Mouse (Mus musculus) G1E (cell line): ENCODE measurements around the gene Tsfm. TPM values are rescaled to one million over a fixed set of nuclear protein-coding genes. Genes with fewer than 3 reads are reported as not detected.

Experiments
- ATAC-seq: 2 replicates; pipeline ENCODE4 v1.8.0; 2016; ENCODE audit warnings: mild to moderate bottlenecking; ENCODE audit not compliant: insufficient number of reproducible peaks, poor library complexity, low FRiP score, severe bottlenecking; ENCODE audit errors: extremely low read depth
- DNase-seq: peaks from one replicate; pipeline ENCODE4 v3.0.0; 2012; ENCODE audit warnings: low spot score
- H3K27me3 ChIP-seq: 2 replicates; pipeline ENCODE4 v1.6.1; 2012; ENCODE audit warnings: mild to moderate bottlenecking, low read length, inconsistent platforms; ENCODE audit not compliant: insufficient read depth
- H3K36me3 ChIP-seq: replicated peaks from 2 replicates; pipeline ENCODE3; 2012; ENCODE audit warnings: mild to moderate bottlenecking, inconsistent platforms
- H3K4me1 ChIP-seq: 2 replicates; pipeline ENCODE4 v1.6.1; 2012; ENCODE audit warnings: low read depth, low read length, inconsistent platforms, mixed read lengths; ENCODE audit not compliant: insufficient read depth
- H3K4me3 ChIP-seq: 2 replicates; pipeline ENCODE4 v1.5.1; 2012; ENCODE audit warnings: low read depth, mild to moderate bottlenecking, inconsistent platforms, low read length, moderate library complexity, mixed read lengths
- H3K9me3 ChIP-seq: replicated peaks from 2 replicates; pipeline ENCODE4 v1.6.1; 2012; ENCODE audit warnings: inconsistent platforms
- CTCF ChIP-seq: IDR thresholded peaks from 2 replicates; pipeline ENCODE4 v1.5.1; 2012; ENCODE audit warnings: low read depth, low read length, inconsistent platforms, mixed read lengths
- GATA1 ChIP-seq: IDR thresholded peaks from 2 replicates; pipeline ENCODE4 v1.6.1; 2012; ENCODE audit warnings: borderline replicate concordance, low read length, inconsistent platforms, mixed read lengths
- GATA2 ChIP-seq: IDR thresholded peaks from 2 replicates; pipeline ENCODE4 v1.6.1; 2012; ENCODE audit warnings: low read depth, low read length, inconsistent platforms, borderline replicate concordance
- POLR2AphosphoS5 ChIP-seq: IDR thresholded peaks from 2 replicates; pipeline ENCODE4 v1.6.1; 2012; ENCODE audit warnings: low read depth, low read length, inconsistent platforms; ENCODE audit not compliant: insufficient replicate concordance
- TAL1 ChIP-seq: conservative IDR thresholded peaks from 2 replicates; pipeline ENCODE4 v1.6.1; 2012; ENCODE audit warnings: low read depth, low read length, inconsistent platforms, mixed read lengths
- polyA plus RNA-seq: library from polyadenylated mRNA; stranded (reverse); fragments of >175 nt; gene quantifications from 2 replicates; pipeline ENCODE4 v1.2.3, GENCODE M21; 2012
- total RNA-seq, 2 experiments: library from RNA; stranded (forward) in 1 of 2; stranded (reverse) in 1 of 2; fragments of 200-1000 nt in 1 of 2; fragments of >200 nt in 1 of 2; fragmentation: Nextera tagmentation in 1 of 2; gene quantifications; 2 replicates each; pipeline ENCODE4 v1.2.3; 2014 to 2017

Gene Tsfm
- total and polyA plus RNA-seq, 3 experiments, result 44.5 to 58.9 (median 53.2) TPM

DNA sequence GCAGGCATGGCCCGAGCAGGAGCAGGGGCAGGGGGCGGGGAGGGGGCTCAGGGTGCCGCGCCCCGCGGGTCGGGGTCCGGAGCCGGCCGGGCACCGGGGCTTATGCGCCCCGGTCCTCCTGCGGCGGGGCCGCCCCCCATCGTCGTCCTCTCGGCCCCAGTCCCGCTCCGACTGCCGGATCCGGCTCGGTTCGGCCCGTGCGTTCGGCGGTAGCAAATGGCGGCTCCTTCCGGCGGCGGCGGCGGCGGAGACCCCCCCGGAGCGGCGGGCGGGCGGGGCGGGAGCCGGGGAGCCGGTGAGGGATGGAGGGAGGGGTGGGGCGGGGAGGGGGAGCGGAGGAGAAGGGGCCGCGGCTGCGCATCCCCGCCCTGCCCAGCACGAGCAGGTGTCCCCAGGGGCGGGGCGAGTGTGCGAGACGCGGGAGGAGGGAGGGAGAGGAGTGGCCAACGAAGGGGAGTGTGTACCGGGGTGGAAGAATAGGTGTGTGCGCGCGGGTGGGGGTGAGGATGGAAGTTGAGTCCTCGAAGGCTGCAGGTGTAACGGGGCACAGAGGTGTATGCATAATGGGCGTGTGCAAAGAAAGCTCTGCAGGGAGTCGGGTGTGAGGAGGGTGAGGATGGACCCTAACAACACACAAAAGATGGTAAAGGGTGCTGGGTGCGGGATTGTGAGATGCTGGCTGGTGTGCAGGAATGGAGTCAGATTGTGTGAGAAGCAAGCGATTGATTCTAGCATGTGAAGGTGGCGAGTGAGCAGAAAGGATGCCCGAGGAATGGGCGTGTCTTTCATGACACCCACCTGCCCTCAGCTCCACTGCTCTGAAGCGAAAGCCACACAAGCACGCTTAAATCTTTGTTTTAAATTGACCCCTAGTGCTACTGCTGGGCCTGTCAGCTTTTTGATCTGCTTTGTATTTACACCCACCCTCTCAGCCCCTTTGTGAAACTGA, 29.6 kb upstream of the Tsfm start, which contains the start of gene March9:
Gene March9 (minus strand): TSS at position 217 of the 949 bp plus-strand sequence.
- Histone ChIP-seq H3K36me3 (peaks cover 17% of the 10 kb centered on the region), H3K9me3 (peaks cover 8% of the 10 kb centered on the region; the same call in 1 of the 2 replicates), H3K4me3 (peak within 1 kb of the TSS; percentile 73), H3K4me1 (peaks cover 46% of the 10 kb centered on the region), H3K27me3 (peaks cover 56% of the 10 kb centered on the region)
- DNase-seq (peak; percentile 42), ATAC-seq (no peak)
- no peak for TF ChIP-seq CTCF
- no peak for TF ChIP-seq GATA2
- no peak for TF ChIP-seq POLR2AphosphoS5
- TF ChIP-seq GATA1, result no peak
- TF ChIP-seq TAL1, result no peak

- H3K4me1 ChIP-seq, result peaks cover 37% of the 10 kb centered on the region
- DNase-seq (peak; percentile 47), ATAC-seq (no peak)
- peaks cover 8% of the 10 kb centered on the region; the same call in 1 of the 2 replicates for H3K9me3 ChIP-seq
- peaks cover 8% of the 10 kb centered on the region for H3K36me3 ChIP-seq
- H3K27me3 ChIP-seq, result peaks cover 61% of the 10 kb centered on the region
- H3K4me3 ChIP-seq, result peak overlapping the region; percentile 73
- no peak for TF ChIP-seq GATA2
- TF ChIP-seq TAL1, result no peak
- TF ChIP-seq POLR2AphosphoS5, result no peak
- TF ChIP-seq GATA1, result no peak
- no peak for TF ChIP-seq CTCF
Observed at GRCm38 (mm10) chr10:127059174-127059967, 28.7 kb upstream of the Tsfm start.

DNA sequence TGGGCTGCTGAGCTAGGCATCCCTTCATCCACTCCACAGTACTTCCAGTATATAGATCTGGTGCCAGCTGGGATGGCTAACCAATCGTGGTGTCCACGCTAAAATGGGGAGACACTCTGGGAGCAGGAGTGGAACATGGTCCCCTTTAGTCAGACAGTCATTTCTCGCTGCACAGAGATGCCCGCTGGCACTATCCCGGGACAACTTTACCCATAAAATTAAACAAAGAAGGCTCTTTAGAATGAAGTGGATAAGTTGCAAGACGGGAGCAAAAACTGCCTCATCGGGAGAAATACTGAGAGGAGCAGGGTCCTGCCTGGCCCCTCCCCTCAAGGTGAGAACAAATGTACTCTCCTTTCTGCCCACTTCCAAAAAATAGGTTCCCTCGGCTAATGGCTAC, 28.1 kb upstream of the Tsfm start:
- H3K4me3 ChIP-seq, result no peak overlapping the region; the same call in 1 of the 2 replicates
- peaks cover 5% of the 10 kb centered on the region; the same call in 1 of the 2 replicates for H3K9me3 ChIP-seq
- H3K36me3 ChIP-seq, result peaks cover 6% of the 10 kb centered on the region
- no peak for TF ChIP-seq CTCF
- no peak for TF ChIP-seq TAL1
- TF ChIP-seq GATA2, result no peak
- TF ChIP-seq POLR2AphosphoS5, result no peak
- TF ChIP-seq GATA1, result no peak
- DNase-seq, result no peak
- H3K27me3 ChIP-seq, result peaks cover 64% of the 10 kb centered on the region
- ATAC-seq, result no peak
- peaks cover 36% of the 10 kb centered on the region for H3K4me1 ChIP-seq

GRCm38 (mm10) chr10:127058161-127058560, 27.5 kb upstream of the Tsfm start:
- Histone ChIP-seq H3K9me3 (peaks cover 5% of the 10 kb centered on the region; the same call in 1 of the 2 replicates), H3K4me3 (no peak overlapping the region), H3K27me3 (peaks cover 69% of the 10 kb centered on the region), H3K4me1 (peaks cover 36% of the 10 kb centered on the region), H3K36me3 (peaks cover 6% of the 10 kb centered on the region)
- ATAC-seq (peak; percentile 45; the same call in 1 of the 2 replicates), DNase-seq (peak; percentile 81)
- TF ChIP-seq CTCF (peak; percentile 99), GATA2 (no peak), GATA1 (no peak)

DNA sequence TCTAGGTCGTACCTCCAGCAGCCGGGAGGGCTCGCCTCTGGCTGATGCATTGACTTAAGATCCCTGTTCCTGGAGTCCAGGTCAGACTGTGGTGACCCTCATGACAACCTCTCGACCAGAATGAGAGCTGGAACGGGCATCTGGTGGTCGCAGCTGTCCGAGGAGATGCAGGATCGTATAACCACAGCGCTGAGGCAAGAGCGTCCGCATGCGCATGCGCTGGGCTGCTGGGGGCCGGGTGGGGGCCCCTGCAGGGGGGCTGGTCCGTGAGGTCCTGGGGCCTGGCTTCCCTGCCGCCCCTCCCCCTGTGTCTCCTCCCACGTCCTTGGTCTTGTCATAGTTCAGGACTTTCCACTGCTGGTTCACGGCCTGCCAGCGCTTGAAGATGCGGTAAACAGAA, 25.9 kb upstream of the Tsfm start:
- TF ChIP-seq GATA2 (no peak), GATA1 (no peak), TAL1 (no peak), POLR2AphosphoS5 (no peak), CTCF (no peak)
- Histone ChIP-seq H3K9me3 (peaks cover 5% of the 10 kb centered on the region; the same call in 1 of the 2 replicates), H3K27me3 (peaks cover 75% of the 10 kb centered on the region), H3K4me1 (peaks cover 26% of the 10 kb centered on the region), H3K36me3 (peaks cover 6% of the 10 kb centered on the region), H3K4me3 (no peak overlapping the region)
- ATAC-seq (no peak), DNase-seq (no peak)
